Comparison of ENCODE assay signal across 18 mouse cellular contexts in the genomic region with DNA sequence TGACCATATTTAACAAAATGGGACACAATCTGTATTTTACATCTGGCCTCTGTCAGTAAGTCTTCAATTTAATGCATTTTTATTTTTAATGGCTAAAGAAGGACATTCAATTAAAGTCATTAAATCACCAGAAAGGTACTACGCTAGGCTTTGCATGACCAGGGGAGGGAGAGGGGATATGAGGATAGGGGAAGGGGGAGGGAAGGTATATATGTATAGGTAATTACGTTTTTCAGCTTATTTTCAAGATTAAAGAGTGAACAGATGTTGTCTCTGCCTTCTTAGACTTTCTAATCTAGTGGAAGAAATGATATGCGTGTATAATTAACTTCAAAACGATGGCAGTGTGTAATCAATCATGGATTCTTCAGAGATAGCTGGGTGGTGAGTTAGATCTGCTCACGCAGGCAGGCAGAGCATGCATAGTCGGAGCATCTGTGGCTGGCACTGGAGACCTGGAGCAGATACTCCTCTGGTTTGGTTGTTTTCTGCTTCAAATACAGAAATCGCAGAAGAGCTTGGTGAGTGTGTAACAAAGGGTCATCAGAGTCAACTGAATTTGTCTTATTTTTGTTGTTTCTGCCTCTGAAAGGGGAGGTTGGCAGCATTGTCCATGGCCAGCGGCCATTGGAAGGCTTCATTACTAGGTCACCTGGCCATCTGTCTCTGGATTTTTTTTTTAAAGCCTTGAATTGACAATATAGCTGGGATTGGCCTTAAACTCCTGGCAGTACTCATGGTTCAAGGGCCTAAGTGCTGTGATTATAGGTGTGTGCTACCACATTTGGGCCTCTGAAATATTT. TPM values are rescaled to one million over a fixed set of nuclear protein-coding genes. Genes with fewer than 3 reads are reported as not detected.
A peak's percentile ranks its signal among the peaks of the same experiment; 100 is the strongest.
DNase-seq lines count a peak whose midpoint lies in the region; ATAC-seq and TF ChIP-seq lines count a peak whose summit lies in the region.
"Had no signal": no experiment of that assay in that cellular context is flagged by ENCODE, and none has a peak within 500 bp of the region (broad histone marks: within the 10 kb centered on the region; RNA-seq: fewer than 3 reads in every experiment).

No protein-coding gene starts in this region.

- ATAC-seq in forebrain, postnatal 0 days: peak; percentile 50; the same call in 1 of the 2 replicates
- no peak for ATAC-seq in forebrain, embryonic 16.5 days
- peak; percentile 77 for ATAC-seq in hindbrain, embryonic 16.5 days
- ATAC-seq: CD4-positive, CD25-positive, alpha-beta regulatory T cell, adult 4 months; intestine, embryonic 16.5 days; liver, embryonic 12.5 days; Patski had no signal

- no peak overlapping the region for H3K9ac ChIP-seq in forebrain, postnatal 0 days
- H3K9ac ChIP-seq in forebrain, embryonic 16.5 days (replicated peaks; ENCODE audit: low read depth, low read length): no peak overlapping the region
- H3K9ac ChIP-seq in hindbrain, embryonic 16.5 days (ENCODE audit: low read depth, low read length): no peak overlapping the region
- H3K9ac ChIP-seq: limb, embryonic 12.5 days; liver, embryonic 12.5 days had no signal

- H3K9me3 ChIP-seq in forebrain, postnatal 0 days (ENCODE audit: low read length): no peaks in the 10 kb centered on the region
- H3K9me3 ChIP-seq in forebrain, embryonic 16.5 days (ENCODE audit: control insufficient read depth, low read length): no peaks in the 10 kb centered on the region
- H3K9me3 ChIP-seq in hindbrain, embryonic 16.5 days (ENCODE audit: control insufficient read depth, low read length): no peaks in the 10 kb centered on the region
- H3K9me3 ChIP-seq: limb, embryonic 12.5 days; liver, embryonic 12.5 days had no signal

- DNase-seq in forebrain, postnatal 0 days: no peak
- peak; percentile 82 for DNase-seq in cerebellum, adult 11-12 months
- DNase-seq in cerebellum, postnatal 14 days: peak; percentile 81 to 82
- no peak for DNase-seq in embryo, embryonic 10 days (ENCODE audit: low spot score)
- no peak for DNase-seq in frontal cortex, postnatal 14 days (ENCODE audit: low spot score in 2 of 2)
- DNase-seq: adrenal gland, postnatal 14 days; heart, adult 18-20 months; heart, postnatal 4 days; kidney, postnatal 36 days; lung, adult 2 months; right cerebral cortex, adult 18-20 months had no signal

- no peak overlapping the region for H3K4me2 ChIP-seq in forebrain, postnatal 0 days (ENCODE audit: low read depth)
- no peak overlapping the region for H3K4me2 ChIP-seq in forebrain, embryonic 16.5 days (ENCODE audit: low read length)
- no peak overlapping the region for H3K4me2 ChIP-seq in hindbrain, embryonic 16.5 days (ENCODE audit: low read length)
- H3K4me2 ChIP-seq: limb, embryonic 12.5 days; liver, embryonic 12.5 days had no signal

- H3K27me3 ChIP-seq in forebrain, postnatal 0 days (ENCODE audit: insufficient read depth, low read length): no peaks in the 10 kb centered on the region
- no peaks in the 10 kb centered on the region for H3K27me3 ChIP-seq in forebrain, embryonic 16.5 days (replicated peaks; ENCODE audit: control insufficient read depth, insufficient read depth, low read length)
- H3K27me3 ChIP-seq in hindbrain, embryonic 16.5 days (replicated peaks; ENCODE audit: control insufficient read depth, insufficient read depth, low read length): no peaks in the 10 kb centered on the region
- H3K27me3 ChIP-seq: limb, embryonic 12.5 days; liver, embryonic 12.5 days; Patski had no signal

- TF ChIP-seq CTCF in forebrain, postnatal 0 days (IDR thresholded peaks at IDR 0.05; ENCODE audit: low read depth): no peak

- no peaks in the 10 kb centered on the region for H3K36me3 ChIP-seq in forebrain, postnatal 0 days (ENCODE audit: insufficient read depth)
- H3K36me3 ChIP-seq in forebrain, embryonic 16.5 days (ENCODE audit: control insufficient read depth, insufficient read depth): no peaks in the 10 kb centered on the region
- no peaks in the 10 kb centered on the region for H3K36me3 ChIP-seq in hindbrain, embryonic 16.5 days (ENCODE audit: control insufficient read depth, insufficient read depth, low read length)
- H3K36me3 ChIP-seq: limb, embryonic 12.5 days; liver, embryonic 12.5 days had no signal

- H3K4me1 ChIP-seq in forebrain, postnatal 0 days (ENCODE audit: insufficient read depth): no peaks in the 10 kb centered on the region
- 0 out of 2 replicates have a peak, but pooled peaks cover 2% of the 10 kb centered on the region for H3K4me1 ChIP-seq in forebrain, embryonic 16.5 days (replicated peaks; ENCODE audit: control insufficient read depth, insufficient read depth, low read length)
- H3K4me1 ChIP-seq in hindbrain, embryonic 16.5 days (ENCODE audit: control insufficient read depth, insufficient read depth, low read depth, low read length): no peaks in the 10 kb centered on the region
- H3K4me1 ChIP-seq: limb, embryonic 12.5 days had no signal

- no peak overlapping the region for H3K27ac ChIP-seq in forebrain, postnatal 0 days (ENCODE audit: low read depth, low read length)
- H3K27ac ChIP-seq in forebrain, embryonic 16.5 days (ENCODE audit: low read length): no peak overlapping the region
- H3K27ac ChIP-seq in hindbrain, embryonic 16.5 days (ENCODE audit: low read depth, low read length): no peak overlapping the region
- H3K27ac ChIP-seq: limb, embryonic 12.5 days; liver, embryonic 12.5 days had no signal

- H3K4me3 ChIP-seq in forebrain, postnatal 0 days (ENCODE audit: low read depth, low read length): no peak overlapping the region
- H3K4me3 ChIP-seq in forebrain, embryonic 16.5 days (replicated peaks; ENCODE audit: low read length): no peak overlapping the region
- no peak overlapping the region for H3K4me3 ChIP-seq in hindbrain, embryonic 16.5 days (ENCODE audit: low read length)
- H3K4me3 ChIP-seq: limb, embryonic 12.5 days; liver, embryonic 12.5 days had no signal

- 62% methylated on average over 8 of the region's 8 CpGs for WGBS in forebrain, postnatal 0 days
- 67% methylated on average over 8 of the region's 8 CpGs for WGBS in forebrain, embryonic 16.5 days
- WGBS in hindbrain, embryonic 16.5 days: 62% methylated on average over 8 of the region's 8 CpGs

RNA-seq across cellular contexts. Expression of gene Siah2, which starts 59.8 kb away (rescaled TPM):
- total RNA-seq in forebrain, postnatal 0 days (2014; rRNA removed): 22.1 and 25.2 TPM in 2 replicates
- polyA plus RNA-seq in forebrain, postnatal 0 days (2015; fragmentation: Nextera tagmentation; extraction: Ambion mirVana): 11.2 and 13.6 TPM in 2 replicates
- polyA plus RNA-seq in forebrain, embryonic 16.5 days (2015; fragmentation: Nextera tagmentation; extraction: Ambion mirVana): 7.8 and 7.9 TPM in 2 replicates
- 8.4 and 10.4 TPM in 2 replicates for polyA plus RNA-seq in hindbrain, embryonic 16.5 days (2015; fragmentation: Nextera tagmentation; extraction: Ambion mirVana)

Comparison
In these comparisons a context has a peak if more than half of its experiments do, and no peak if none do; other contexts are left out.
1. DNase-seq: peak in cerebellum, adult 11-12 months (single experiment) and cerebellum, postnatal 14 days (2 of 2); none in forebrain, postnatal 0 days (single experiment), embryo, embryonic 10 days (single experiment) and frontal cortex, postnatal 14 days (0 of 2).